Mouse (Mus musculus) lung, adult 2 months (tissue): ENCODE results near the gene Mylk4. TPM values are rescaled to one million over a fixed set of nuclear protein-coding genes. Genes with fewer than 3 reads are reported as not detected.
A peak's percentile ranks its signal among the peaks of the same experiment; 100 is the strongest.

Experiments
- DNase-seq: peaks from one replicate; pipeline ENCODE4 v3.0.0; 2022
- H3K4me1 ChIP-seq: fragments of 200-500 bp; 2 replicates; pipeline ENCODE4 v1.6.1; 2011; ENCODE audit warnings: low read length; ENCODE audit not compliant: control insufficient read depth, insufficient read depth
- H3K4me3 ChIP-seq: fragments of 200-500 bp; replicated peaks from 2 replicates; pipeline ENCODE3; 2011; ENCODE audit warnings: low read depth, mild to moderate bottlenecking, control low read depth, low read length; ENCODE audit errors: extremely low read depth
- CTCF ChIP-seq: fragments of 200-500 bp; IDR thresholded peaks from 2 replicates; pipeline ENCODE4 v1.5.1; 2011; ENCODE audit warnings: mild to moderate bottlenecking, low read length, control low read depth; ENCODE audit not compliant: insufficient read depth
- POLR2A ChIP-seq: fragments of 200-500 bp; IDR thresholded peaks from 2 replicates; pipeline ENCODE4 v1.6.1; 2011; ENCODE audit warnings: low read depth, mild to moderate bottlenecking, control low read depth, low read length, borderline replicate concordance; ENCODE audit errors: extremely low read depth
- WGBS: fragments of 180-500 bp; shearing (Covaris S2); methylation state at CpG from one replicate; pipeline ENCODE4 v1.1.7; 2018; 5-methylcytosine and 5-hydroxymethylcytosine counted together
- polyA plus RNA-seq: library from polyadenylated mRNA; depleted of rRNA; stranded (reverse); fragments of >200 nt; gene quantifications from 2 replicates; pipeline ENCODE4 v1.2.3, GENCODE M21; 2012

Gene Mylk4
- polyA plus RNA-seq, 1 experiment: 4.1 TPM

GRCm38 (mm10) chr13:32823126-32823525, 39.4 kb upstream of the Mylk4 start:
- DNase-seq: no peak
- 86% methylated on average over 6 of the region's 6 CpGs for WGBS
- no peak for TF ChIP-seq CTCF
- no peak for TF ChIP-seq POLR2A
- no peak overlapping the region for H3K4me3 ChIP-seq
- no peaks in the 10 kb centered on the region for H3K4me1 ChIP-seq

DNA sequence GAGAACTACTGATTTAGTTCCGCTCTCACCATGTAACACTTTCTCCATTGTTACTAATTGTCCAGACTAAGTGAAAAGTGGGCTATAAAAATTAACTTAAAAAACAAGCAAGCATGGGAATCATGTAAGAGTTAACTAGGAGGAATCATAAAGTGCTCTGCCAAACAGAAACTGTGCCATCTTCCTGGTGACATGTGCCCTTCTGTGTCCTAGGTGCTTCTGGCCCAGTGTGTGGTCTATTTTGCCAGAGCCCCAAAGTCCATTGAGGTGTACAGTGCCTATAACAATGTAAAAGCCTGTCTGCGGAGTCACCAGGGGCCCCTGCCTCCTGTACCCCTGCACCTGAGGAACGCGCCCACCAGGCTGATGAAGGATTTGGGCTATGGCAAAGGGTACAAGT, 37.9 kb upstream of the Mylk4 start:
- DNase-seq: no peak
- no peak for TF ChIP-seq POLR2A
- no peak for TF ChIP-seq CTCF
- H3K4me1 ChIP-seq: no peaks in the 10 kb centered on the region
- H3K4me3 ChIP-seq: no peak overlapping the region
- WGBS: over 99% methylated on average over 4 of the region's 4 CpGs

DNA sequence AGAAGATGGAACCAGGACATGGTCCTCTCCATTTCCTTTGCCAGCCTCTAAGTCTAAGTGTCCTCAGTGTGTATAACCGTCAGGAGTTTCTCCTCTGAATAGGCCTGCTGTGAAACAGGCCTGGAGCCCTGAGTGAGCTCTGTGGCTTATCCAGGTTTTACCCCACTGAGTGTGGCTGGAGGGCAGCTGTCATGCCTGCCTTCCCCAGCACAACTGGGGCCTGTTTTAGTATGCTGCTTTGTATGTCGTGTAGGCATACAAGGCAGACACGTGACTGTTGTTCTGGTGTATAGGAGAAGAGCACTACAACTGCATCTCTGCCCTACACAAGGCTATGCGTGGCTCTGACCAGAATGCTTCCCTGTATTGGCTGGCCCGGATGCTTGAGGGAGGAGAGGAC, 36.2 kb upstream of the Mylk4 start:
- TF ChIP-seq CTCF: no peak
- no peak overlapping the region for H3K4me3 ChIP-seq
- WGBS: 92% methylated on average over 5 of the region's 5 CpGs
- no peaks in the 10 kb centered on the region for H3K4me1 ChIP-seq
- DNase-seq: no peak

GRCm38 (mm10) chr13:32819241-32819640, 35.5 kb upstream of the Mylk4 start:
- no peak for DNase-seq
- TF ChIP-seq POLR2A (no peak), CTCF (no peak)
- no peaks in the 10 kb centered on the region for H3K4me1 ChIP-seq
- H3K4me3 ChIP-seq: no peak overlapping the region
- WGBS: 96% methylated on average over 3 of the region's 3 CpGs

- TF ChIP-seq CTCF: no peak
- TF ChIP-seq POLR2A: no peak
- Histone ChIP-seq H3K4me3 (no peak overlapping the region), H3K4me1 (no peaks in the 10 kb centered on the region; the same call in 1 of the 2 replicates)
- DNase-seq: no peak
- WGBS: 82% methylated on average over 3 of the region's 3 CpGs
Measured at GRCm38 (mm10) chr13:32807624-32808023, 23.9 kb upstream of the Mylk4 start.

GRCm38 (mm10) chr13:32806820-32807219, 23.1 kb upstream of the Mylk4 start:
- Histone ChIP-seq H3K4me3 (no peak overlapping the region), H3K4me1 (no peaks in the 10 kb centered on the region; the same call in 1 of the 2 replicates)
- no peak for DNase-seq
- TF ChIP-seq CTCF (no peak), POLR2A (no peak)
- WGBS: 85% methylated on average over 7 of the region's 7 CpGs

DNA sequence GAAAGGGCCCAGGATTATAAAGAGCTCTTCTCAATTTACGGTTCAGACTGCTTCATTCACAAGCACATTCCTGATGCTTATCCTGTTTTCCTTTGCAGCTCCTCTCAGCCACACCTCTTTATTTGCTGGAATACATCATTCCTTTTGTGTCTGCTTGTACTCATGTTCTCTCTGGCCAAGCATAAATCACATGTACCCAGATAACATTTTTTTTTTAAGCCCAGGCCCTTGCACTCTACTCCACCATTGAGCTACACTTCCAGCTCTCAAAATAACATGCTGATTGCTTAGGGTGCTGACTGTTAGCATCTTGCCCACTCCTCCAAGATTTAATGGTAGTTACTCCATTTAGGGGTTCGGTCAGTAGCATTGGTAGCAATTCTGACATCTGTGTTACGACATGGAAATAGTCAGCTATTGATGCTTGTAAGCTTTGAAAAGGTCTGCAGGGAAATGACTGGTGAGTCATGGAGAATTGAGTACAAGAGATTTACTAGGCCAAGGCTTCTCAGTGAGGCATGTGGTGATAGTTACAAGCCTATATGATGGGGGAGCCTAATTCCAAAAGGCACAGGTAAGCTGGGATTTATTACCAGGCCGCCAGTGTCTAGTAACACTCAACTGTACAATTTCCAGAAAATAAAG, 20.1 kb upstream of the Mylk4 start:
- TF ChIP-seq POLR2A (no peak), CTCF (no peak)
- Histone ChIP-seq H3K4me3 (no peak overlapping the region), H3K4me1 (no peaks in the 10 kb centered on the region; the same call in 1 of the 2 replicates)
- DNase-seq: no peak
- 74% methylated on average over 4 of the region's 4 CpGs for WGBS

GRCm38 (mm10) chr13:32802259-32803081, 18.7 kb upstream of the Mylk4 start, which contains the start of gene D930007J09Rik:
Gene D930007J09Rik (minus strand): TSS chr13:32802849.
- TF ChIP-seq CTCF (no peak), POLR2A (no peak)
- WGBS: under 1% methylated on average over 95 of the region's 95 CpGs
- peak; percentile 51 for DNase-seq

DNA sequence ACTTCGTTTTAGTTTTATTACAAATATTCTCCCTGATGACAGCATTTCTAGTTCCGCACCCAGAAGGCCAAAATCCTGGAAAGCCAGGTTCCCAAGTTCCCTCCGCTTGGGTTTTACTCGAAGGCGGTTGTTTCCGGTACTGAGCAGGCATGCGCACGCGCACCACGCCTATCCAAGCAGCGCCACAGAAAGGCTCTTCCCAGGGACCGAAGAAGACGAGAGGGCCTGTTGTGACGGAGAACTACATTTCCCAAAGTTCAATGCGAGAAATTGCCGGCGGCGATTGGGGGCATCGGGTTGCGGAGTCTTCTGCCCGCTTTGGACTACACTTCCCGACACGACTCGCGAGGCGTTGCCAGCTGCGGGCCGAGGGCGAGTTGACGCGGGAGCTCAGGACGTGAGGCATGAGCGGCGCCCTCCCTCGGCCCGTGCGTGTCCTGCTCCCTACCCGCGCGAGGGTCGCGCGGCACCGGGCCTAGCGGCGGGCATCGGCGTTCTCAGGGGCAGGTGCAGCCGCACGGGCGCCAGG, 18.0 kb upstream of the Mylk4 start, which contains the start of gene Wrnip1:
Wrnip1 (plus strand) TSS at position 346 of the 529 bp plus-strand sequence.
- whole genome bisulfite sequencing: under 1% methylated on average over 51 of the region's 51 CpGs
- no peak for TF ChIP-seq CTCF
- peak; percentile 57; the same call in 1 of the 2 replicates for TF ChIP-seq POLR2A
- Histone ChIP-seq H3K4me3 (peak within 1 kb of the TSS; percentile 74), H3K4me1 (no peaks in the 10 kb centered on the region; the same call in 1 of the 2 replicates)
- peak; percentile 88 for DNase-seq

More at GRCm38 (mm10) chr13:32802259-32803081, 18.7 kb upstream of the Mylk4 start, which contains the start of gene D930007J09Rik:
- no peaks in the 10 kb centered on the region; the same call in 1 of the 2 replicates for H3K4me1 ChIP-seq
- H3K4me3 ChIP-seq: peak within 1 kb of the TSS; percentile 74

- H3K4me1 ChIP-seq: no peaks in the 10 kb centered on the region; the same call in 1 of the 2 replicates
- H3K4me3 ChIP-seq: no peak overlapping the region
- no peak for TF ChIP-seq POLR2A
- TF ChIP-seq CTCF: no peak
- DNase-seq: no peak
Measured at GRCm38 (mm10) chr13:32800859-32801258, 17.1 kb upstream of the Mylk4 start.

- WGBS: 64% methylated on average over 2 of the region's 2 CpGs
- H3K4me1 ChIP-seq: no peaks in the 10 kb centered on the region; the same call in 1 of the 2 replicates
- no peak for DNase-seq
- no peak overlapping the region for H3K4me3 ChIP-seq
- TF ChIP-seq POLR2A (no peak), CTCF (no peak)
Measured at GRCm38 (mm10) chr13:32799131-32799530, 15.4 kb upstream of the Mylk4 start.
